Comparison of ENCODE assay signal across 8 mouse cellular contexts in genomic region chr6:138139930-138140329, GRCm38 (mm10). TPM values are rescaled to one million over a fixed set of nuclear protein-coding genes. Genes with fewer than 3 reads are reported as not detected.
DNase-seq lines count a peak whose midpoint lies in the region; ATAC-seq and TF ChIP-seq lines count a peak whose summit lies in the region.

Gene Mgst1 (plus strand): TSS chr6:138140316.

- ATAC-seq in embryonic facial prominence, embryonic 14.5 days (ENCODE audit: low read depth) = peak; percentile 45
- no peak for ATAC-seq in heart, embryonic 15.5 days (replicated peaks; ENCODE audit: insufficient number of reproducible peaks, insufficient read depth, low FRiP score, low read depth)
- no peak for ATAC-seq in limb, embryonic 14.5 days (ENCODE audit: low FRiP score, low read depth)
- ATAC-seq in midbrain, embryonic 15.5 days (replicated peaks) = peak; percentile 62

- TF ChIP-seq POLR2A in limb, embryonic 14.5 days (IDR thresholded peaks at IDR 0.05; ENCODE audit: borderline replicate concordance, extremely low read depth, insufficient read depth, insufficient read length) = no peak

- H3K27ac ChIP-seq in embryonic facial prominence, embryonic 14.5 days (replicated peaks; ENCODE audit: low read depth, low read length) = peak within 1 kb of the TSS; percentile 63
- peak within 1 kb of the TSS; percentile 56 for H3K27ac ChIP-seq in heart, embryonic 15.5 days
- H3K27ac ChIP-seq in limb, embryonic 14.5 days (replicated peaks; ENCODE audit: low read depth, low read length) = peak within 1 kb of the TSS; percentile 52
- 0 out of 2 replicates have a peak within 1 kb of the TSS, but pooled peaks have one; percentile 3 for H3K27ac ChIP-seq in midbrain, embryonic 15.5 days

- peak within 1 kb of the TSS; percentile 56 for H3K9ac ChIP-seq in embryonic facial prominence, embryonic 14.5 days (ENCODE audit: low read depth, low read length)
- peak within 1 kb of the TSS; percentile 59 for H3K9ac ChIP-seq in heart, embryonic 15.5 days
- peak within 1 kb of the TSS; percentile 65 for H3K9ac ChIP-seq in limb, embryonic 14.5 days (ENCODE audit: low read depth, low read length, severe bottlenecking)
- peak within 1 kb of the TSS; percentile 26 for H3K9ac ChIP-seq in midbrain, embryonic 15.5 days

- WGBS in embryonic facial prominence, embryonic 14.5 days = 2% methylated on average over 5 of the region's 5 CpGs
- WGBS in heart, embryonic 15.5 days = 3% methylated on average over 5 of the region's 5 CpGs
- 1% methylated on average over 5 of the region's 5 CpGs for WGBS in limb, embryonic 14.5 days
- WGBS in midbrain, embryonic 15.5 days = 1% methylated on average over 5 of the region's 5 CpGs

- H3K4me2 ChIP-seq in embryonic facial prominence, embryonic 14.5 days (ENCODE audit: low read depth, low read length) = peak within 1 kb of the TSS; percentile 69
- H3K4me2 ChIP-seq in heart, embryonic 15.5 days = peak within 1 kb of the TSS; percentile 84
- peak within 1 kb of the TSS; percentile 71 for H3K4me2 ChIP-seq in limb, embryonic 14.5 days (replicated peaks; ENCODE audit: low read depth, low read length, severe bottlenecking)
- peak within 1 kb of the TSS; percentile 73 for H3K4me2 ChIP-seq in midbrain, embryonic 15.5 days

- H3K4me3 ChIP-seq in embryonic facial prominence, embryonic 14.5 days (ENCODE audit: low read depth, low read length) = peak within 1 kb of the TSS; percentile 45
- peak within 1 kb of the TSS; percentile 64 for H3K4me3 ChIP-seq in heart, embryonic 15.5 days
- H3K4me3 ChIP-seq in limb, embryonic 14.5 days (replicated peaks; ENCODE audit: low read length) = peak within 1 kb of the TSS; percentile 49
- peak within 1 kb of the TSS; percentile 39 for H3K4me3 ChIP-seq in midbrain, embryonic 15.5 days

- peak; percentile 4 for DNase-seq in ovary, postnatal 36 days (ENCODE audit: low spot score)
- no peak for DNase-seq in ovary, postnatal 10 days (ENCODE audit: low spot score)
- peak; percentile 55 for DNase-seq in embryonic facial prominence, embryonic 14.5 days (ENCODE audit: low spot score)
- DNase-seq in limb, embryonic 14.5 days (ENCODE audit: low spot score) = peak; percentile 22
- DNase-seq in frontal cortex, postnatal 25 days (ENCODE audit: low spot score in 2 of 2) = no peak
- DNase-seq in right cerebral cortex, postnatal 14 days = no peak

- H3K36me3 ChIP-seq in embryonic facial prominence, embryonic 14.5 days (ENCODE audit: control insufficient read depth, insufficient read depth, low read length) = no peaks in the 10 kb centered on the region
- no peaks in the 10 kb centered on the region for H3K36me3 ChIP-seq in heart, embryonic 15.5 days
- no peaks in the 10 kb centered on the region for H3K36me3 ChIP-seq in limb, embryonic 14.5 days (ENCODE audit: control insufficient read depth, insufficient read depth, low read length)
- no peaks in the 10 kb centered on the region for H3K36me3 ChIP-seq in midbrain, embryonic 15.5 days (replicated peaks)

- H3K4me1 ChIP-seq in embryonic facial prominence, embryonic 14.5 days (ENCODE audit: control insufficient read depth, insufficient read depth, low read length) = peaks cover 15% of the 10 kb centered on the region
- peaks cover 26% of the 10 kb centered on the region for H3K4me1 ChIP-seq in heart, embryonic 15.5 days (replicated peaks)
- peaks cover 27% of the 10 kb centered on the region for H3K4me1 ChIP-seq in limb, embryonic 14.5 days (ENCODE audit: control insufficient read depth, insufficient read depth, low read length)
- peaks cover 14% of the 10 kb centered on the region; the same call in 1 of the 2 replicates for H3K4me1 ChIP-seq in midbrain, embryonic 15.5 days

- no peaks in the 10 kb centered on the region for H3K27me3 ChIP-seq in embryonic facial prominence, embryonic 14.5 days (replicated peaks; ENCODE audit: control insufficient read depth, insufficient read depth, low read length)
- no peaks in the 10 kb centered on the region for H3K27me3 ChIP-seq in heart, embryonic 15.5 days
- H3K27me3 ChIP-seq in limb, embryonic 14.5 days (ENCODE audit: control insufficient read depth, insufficient read depth, low read length) = no peaks in the 10 kb centered on the region
- H3K27me3 ChIP-seq in midbrain, embryonic 15.5 days (replicated peaks) = no peaks in the 10 kb centered on the region

- H3K9me3 ChIP-seq in embryonic facial prominence, embryonic 14.5 days (ENCODE audit: control insufficient read depth, low read length) = no peaks in the 10 kb centered on the region
- no peaks in the 10 kb centered on the region for H3K9me3 ChIP-seq in heart, embryonic 15.5 days (replicated peaks)
- no peaks in the 10 kb centered on the region for H3K9me3 ChIP-seq in limb, embryonic 14.5 days (ENCODE audit: control insufficient read depth, low read length)
- no peaks in the 10 kb centered on the region for H3K9me3 ChIP-seq in midbrain, embryonic 15.5 days

RNA-seq across cellular contexts. Expression of gene Mgst1, which starts in this region (rescaled TPM):
- 185 and 192 TPM in 2 replicates for polyA plus RNA-seq in embryonic facial prominence, embryonic 14.5 days (2014; fragmentation: Nextera tagmentation; extraction: Ambion mirVana)
- 119 and 120 TPM in 2 replicates for polyA plus RNA-seq in heart, embryonic 15.5 days (2015; fragmentation: Nextera tagmentation; extraction: Ambion mirVana)
- polyA plus RNA-seq in limb, embryonic 14.5 days (2012; rRNA removed) = 123 and 136 TPM in 2 replicates
- 253 and 312 TPM in 2 replicates for polyA plus RNA-seq in limb, embryonic 14.5 days (2014; fragmentation: Nextera tagmentation; extraction: Ambion mirVana)
- 53.5 and 58.6 TPM in 2 replicates for polyA plus RNA-seq in midbrain, embryonic 15.5 days (2015; fragmentation: Nextera tagmentation; extraction: Ambion mirVana)

Comparison
In these comparisons a context has a peak if more than half of its experiments do, and no peak if none do; other contexts are left out.
1. DNase-seq: peak in ovary, postnatal 36 days (single experiment), embryonic facial prominence, embryonic 14.5 days (single experiment) and limb, embryonic 14.5 days (single experiment); none in ovary, postnatal 10 days (single experiment), frontal cortex, postnatal 25 days (0 of 2) and right cerebral cortex, postnatal 14 days (single experiment).
2. ATAC-seq: peak in embryonic facial prominence, embryonic 14.5 days (single experiment) and midbrain, embryonic 15.5 days (single experiment); none in heart, embryonic 15.5 days (single experiment) and limb, embryonic 14.5 days (single experiment).
3. H3K27ac ChIP-seq: peak in every context shown above with its lines; median percentile 63 in embryonic facial prominence, embryonic 14.5 days; 56 in heart, embryonic 15.5 days; 52 in limb, embryonic 14.5 days; 3 in midbrain, embryonic 15.5 days.
4. Peak in every context shown above with its lines, with median percentiles within 50 percentile points of each other: H3K4me2 ChIP-seq, H3K4me3 ChIP-seq and H3K9ac ChIP-seq.